Mouse (Mus musculus) lung, postnatal 0 days (tissue): ENCODE measurements around the gene Grik2.

Experiments used
- CTCF ChIP-seq: IDR thresholded peaks from 2 replicates; pipeline ENCODE4 v1.5.1; 2016; ENCODE audit warnings: antibody characterized with exemption, mild to moderate bottlenecking
- EP300 ChIP-seq: IDR thresholded peaks from 2 replicates; pipeline ENCODE4 v1.6.1; 2016; ENCODE audit warnings: antibody characterized with exemption, mild to moderate bottlenecking, control low read depth

GRCm38 (mm10) chr10:49519752-49520151 is 268.8 kb downstream of the Grik2 start:
- TF ChIP-seq CTCF, result no peak
- TF ChIP-seq EP300, result no peak
